Mouse (Mus musculus) stomach, postnatal 0 days (tissue): ENCODE data around the gene Ahrr. TPM values are rescaled to one million over a fixed set of nuclear protein-coding genes. Genes with fewer than 3 reads are reported as not detected.

ENCODE experiments used
- ATAC-seq: fragments of 200-750 bp; cut with Nextera tagmentation; 2 replicates; pipeline ENCODE4 v1.8.0; 2017; ENCODE audit not compliant: low FRiP score, low TSS enrichment
- DNase-seq: peaks from one replicate; pipeline ENCODE4 v3.0.0-alpha.2; 2016; ENCODE audit warnings: low spot score
- H3K27ac ChIP-seq: fragments of 300-500 bp; sonication (generic); replicated peaks from 2 replicates; pipeline ENCODE4 v1.5.1; 2014; ENCODE audit warnings: mild to moderate bottlenecking, control low read depth
- H3K27me3 ChIP-seq: fragments of 300-500 bp; sonication (generic); 2 replicates; pipeline ENCODE4 v1.6.1; 2014; ENCODE audit warnings: low read length; ENCODE audit not compliant: control insufficient read depth, insufficient read depth
- H3K36me3 ChIP-seq: fragments of 300-500 bp; sonication (generic); 2 replicates; pipeline ENCODE4 v1.6.1; 2014; ENCODE audit warnings: low read length, mixed read lengths; ENCODE audit not compliant: control insufficient read depth, insufficient read depth
- H3K4me1 ChIP-seq: fragments of 300-500 bp; sonication (generic); replicated peaks from 2 replicates; pipeline ENCODE4 v1.6.1; 2014; ENCODE audit warnings: antibody characterized with exemption; ENCODE audit not compliant: control insufficient read depth, insufficient read depth
- H3K4me2 ChIP-seq: fragments of 300-500 bp; sonication (generic); replicated peaks from 2 replicates; pipeline ENCODE4 v1.6.1; 2014; ENCODE audit warnings: low read depth, mild to moderate bottlenecking, control low read depth, moderate library complexity
- H3K4me3 ChIP-seq: fragments of 300-500 bp; sonication (generic); 2 replicates; pipeline ENCODE4 v1.5.1; 2014; ENCODE audit warnings: low read depth, low read length, control low read depth
- H3K9ac ChIP-seq: fragments of 300-500 bp; sonication (generic); 2 replicates; pipeline ENCODE4 v1.6.1; 2014; ENCODE audit warnings: mild to moderate bottlenecking, low read length, control low read depth, mixed read lengths
- H3K9me3 ChIP-seq: fragments of 300-500 bp; sonication (generic); 2 replicates; pipeline ENCODE4 v1.6.1; 2016; ENCODE audit warnings: low read length; ENCODE audit not compliant: control insufficient read depth
- CTCF ChIP-seq: IDR thresholded peaks from 2 replicates; pipeline ENCODE4 v1.5.1; 2016; ENCODE audit warnings: antibody characterized with exemption, low read depth, mild to moderate bottlenecking, moderate library complexity
- EP300 ChIP-seq: optimal IDR thresholded peaks from 2 replicates; pipeline ENCODE3; 2016; ENCODE audit warnings: antibody characterized with exemption
- WGBS: fragments of 180-500 bp; shearing (Covaris S2); extraction: QIAGEN DNeasy Blood & Tissue Kit; methylation state at CpG from one replicate; pipeline ENCODE4 v1.1.7; 2014; 5-methylcytosine and 5-hydroxymethylcytosine counted together
- polyA plus RNA-seq: library from polyadenylated mRNA; unstranded; fragments of >200 nt; fragmentation: Nextera tagmentation; extraction: Ambion mirVana; gene quantifications from 2 replicates; pipeline ENCODE4 v1.2.1, GENCODE M21; 2015

Gene Ahrr
- polyA plus RNA-seq, 1 experiment from 2014 or later = 0.47 TPM

DNA sequence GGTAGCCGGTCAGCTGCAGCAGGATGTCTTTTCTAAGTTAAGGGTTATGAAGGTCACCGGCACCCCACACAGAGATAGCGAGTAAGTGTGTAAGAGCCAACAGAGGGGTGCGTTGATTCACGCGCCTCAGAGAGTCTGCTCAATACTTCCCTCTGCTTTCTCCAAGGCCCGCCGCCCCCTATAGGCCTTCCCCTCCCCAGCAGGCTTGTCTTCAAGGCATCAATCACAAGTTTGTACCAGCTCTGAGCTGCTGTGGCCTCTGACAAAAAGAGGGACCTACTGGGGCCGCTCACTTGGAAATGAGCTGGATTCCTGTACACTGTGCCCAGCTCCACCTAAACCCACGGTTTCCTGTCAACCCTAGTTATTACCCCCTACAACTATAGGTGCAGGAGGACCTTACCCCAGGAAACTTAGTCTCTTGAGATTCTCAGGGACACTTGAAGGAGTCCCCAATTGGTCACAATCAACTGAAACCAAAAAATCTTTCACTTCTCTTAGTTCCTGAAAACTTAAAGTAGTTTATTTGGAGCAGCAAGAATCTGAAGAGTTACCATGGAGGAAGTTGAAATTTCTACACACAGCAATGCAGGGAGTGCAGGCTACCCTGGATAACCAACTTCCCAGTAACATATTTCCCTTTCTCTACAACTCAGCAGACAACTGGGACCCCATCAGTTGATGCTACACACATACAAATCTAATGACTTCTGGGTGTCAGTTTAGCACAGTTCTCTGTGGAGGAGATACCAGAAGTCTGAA is 31.7 kb downstream of the Ahrr start:
- peak overlapping the region; percentile 62 for H3K9ac ChIP-seq
- H3K4me2 ChIP-seq = peak overlapping the region; percentile 70
- H3K27me3 ChIP-seq = no peaks in the 10 kb centered on the region
- ATAC-seq (peak; percentile 81), DNase-seq (peak; percentile 55)
- WGBS = 4% methylated on average over 10 of the region's 10 CpGs
- H3K36me3 ChIP-seq = no peaks in the 10 kb centered on the region
- TF ChIP-seq CTCF (peak; percentile 64), EP300 (no peak)
- H3K4me1 ChIP-seq = no peaks in the 10 kb centered on the region; the same call in 1 of the 2 replicates
- H3K27ac ChIP-seq = peak overlapping the region; percentile 40; the same call in 1 of the 2 replicates
- peak overlapping the region; percentile 42 for H3K4me3 ChIP-seq
- H3K9me3 ChIP-seq = no peaks in the 10 kb centered on the region

DNA sequence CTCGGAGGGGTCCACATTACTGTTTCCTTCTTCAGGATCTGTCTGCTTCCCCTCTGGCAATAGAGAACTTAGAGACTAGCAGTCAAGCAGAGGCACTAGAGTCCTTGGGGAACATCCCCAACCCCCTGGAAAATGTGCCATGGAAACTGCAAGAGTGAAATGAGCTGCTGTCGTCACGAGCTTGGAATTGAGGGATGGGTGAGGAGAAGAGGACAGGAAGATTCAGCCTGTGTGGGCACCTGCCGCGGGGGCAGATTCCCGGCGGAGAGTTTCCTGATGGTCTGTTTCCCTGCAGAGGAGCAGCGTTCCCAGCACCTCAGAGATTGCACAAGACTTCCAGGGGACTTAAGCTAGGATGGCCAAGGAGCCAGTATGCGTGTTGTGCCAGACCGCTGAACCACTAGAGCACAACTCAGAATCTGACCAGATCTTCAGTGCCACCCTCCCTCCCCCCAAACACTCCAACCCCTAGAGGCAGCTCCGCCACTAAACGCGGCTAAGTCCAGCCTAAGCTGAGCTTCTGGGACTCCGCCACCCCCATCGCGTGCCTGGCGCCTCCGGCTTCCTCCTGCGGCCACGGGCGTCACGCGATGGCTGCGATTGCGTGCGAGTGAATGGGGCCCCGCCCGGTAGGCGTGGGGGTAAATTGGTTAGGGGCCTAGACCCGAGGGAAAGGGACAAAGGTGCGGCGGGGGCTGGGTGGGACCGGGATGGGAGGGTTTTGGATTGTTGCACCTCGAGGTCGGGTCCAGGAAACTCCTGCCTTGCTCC is 32.5 kb downstream of the Ahrr start:
- TF ChIP-seq CTCF = no peak
- no peak for TF ChIP-seq EP300
- peak; percentile 68 for DNase-seq

DNA sequence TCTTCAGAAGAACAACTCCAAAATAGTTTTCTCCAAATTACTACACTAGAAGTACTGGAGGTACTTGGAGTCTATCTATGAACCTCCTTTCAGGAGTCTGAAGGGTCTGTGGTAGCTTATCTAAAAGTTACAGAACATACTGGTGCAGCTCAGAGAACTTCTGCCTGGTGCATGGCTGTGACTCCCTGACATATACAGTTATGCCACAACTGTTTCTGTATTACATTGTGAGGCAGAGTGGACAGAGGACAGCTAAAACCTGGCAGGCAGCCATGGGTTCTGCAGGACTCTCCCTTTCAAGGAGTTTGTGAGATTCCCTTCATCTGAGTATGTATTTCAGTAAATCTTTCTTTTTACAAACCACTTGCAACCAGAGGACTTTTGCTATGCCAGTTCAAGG is 45.6 kb downstream of the Ahrr start:
- TF ChIP-seq EP300 = no peak
- TF ChIP-seq CTCF = no peak
- DNase-seq = no peak
- no peaks in the 10 kb centered on the region for H3K27me3 ChIP-seq
- H3K36me3 ChIP-seq = no peaks in the 10 kb centered on the region
- no peak for ATAC-seq
- no peak overlapping the region for H3K9ac ChIP-seq
- H3K4me3 ChIP-seq = no peak overlapping the region
- no peaks in the 10 kb centered on the region for H3K9me3 ChIP-seq
- no peak overlapping the region for H3K4me2 ChIP-seq
- no peak overlapping the region for H3K27ac ChIP-seq
- H3K4me1 ChIP-seq = no peaks in the 10 kb centered on the region

More for the DNA sequence above, 32.5 kb downstream of the Ahrr start:
- H3K4me3 ChIP-seq = peak overlapping the region; percentile 42
- 5% methylated on average over 34 of the region's 35 CpGs for WGBS
- H3K27me3 ChIP-seq = no peaks in the 10 kb centered on the region
- peak overlapping the region; percentile 40; the same call in 1 of the 2 replicates for H3K27ac ChIP-seq
- no peaks in the 10 kb centered on the region; the same call in 1 of the 2 replicates for H3K4me1 ChIP-seq
- H3K4me2 ChIP-seq = peak overlapping the region; percentile 70
- no peaks in the 10 kb centered on the region for H3K9me3 ChIP-seq
- H3K36me3 ChIP-seq = no peaks in the 10 kb centered on the region
- H3K9ac ChIP-seq = peak overlapping the region; percentile 62
- ATAC-seq = peak; percentile 89

DNA sequence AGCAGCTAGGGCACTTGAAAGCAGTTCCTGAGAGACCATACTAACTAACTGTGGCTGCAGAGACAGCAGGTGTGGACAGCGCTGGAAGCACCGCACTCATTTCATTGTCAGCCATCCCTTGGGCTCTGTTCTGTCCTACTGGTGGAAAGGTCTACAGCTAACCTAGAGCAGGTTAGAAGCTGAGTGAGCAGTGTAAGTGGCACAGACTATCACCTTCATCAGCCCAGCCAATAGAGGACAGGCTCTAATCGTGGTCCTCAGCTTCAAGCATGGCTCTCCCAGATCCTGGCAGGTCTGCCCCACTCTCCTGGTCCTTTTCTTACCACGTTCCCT is 46.3 kb downstream of the Ahrr start:
- H3K9me3 ChIP-seq = no peaks in the 10 kb centered on the region
- ATAC-seq = peak; percentile 29; the same call in 1 of the 2 replicates

DNA sequence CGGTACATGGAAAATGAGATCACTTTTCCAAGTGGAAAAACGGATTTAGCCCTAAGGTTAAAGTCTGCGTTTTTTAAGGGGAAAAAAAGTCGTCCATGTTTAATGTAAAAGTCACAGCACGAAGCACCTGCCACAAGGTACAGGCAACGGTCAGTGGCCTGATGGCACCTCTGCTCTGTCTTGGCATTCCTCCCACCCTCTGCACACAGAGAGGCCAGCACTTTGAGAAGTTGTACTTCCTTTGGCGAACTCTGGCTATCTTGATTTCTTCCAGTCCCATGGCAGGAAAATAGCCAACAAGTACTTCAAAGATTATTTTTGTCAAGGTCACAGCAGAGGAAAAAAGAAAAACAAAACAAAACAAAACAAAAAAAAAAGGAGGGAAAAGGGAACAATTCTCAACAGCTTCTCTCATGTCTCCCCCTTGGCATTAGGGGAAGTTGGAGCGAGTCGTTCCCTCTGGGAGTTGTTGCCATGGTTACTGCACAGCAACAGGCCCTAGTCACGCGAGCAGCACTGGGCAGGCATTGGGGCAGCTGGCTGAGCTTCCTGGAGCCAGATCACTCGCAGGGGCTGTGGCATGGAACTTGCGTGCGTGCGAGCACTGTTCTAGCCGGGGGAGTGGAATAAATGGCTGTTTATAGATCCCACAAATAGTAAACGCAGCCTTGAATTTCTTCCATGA is 46.8 kb downstream of the Ahrr start:
- no peak overlapping the region for H3K4me3 ChIP-seq
- peak; percentile 38 for DNase-seq

More for the DNA sequence above, 46.3 kb downstream of the Ahrr start:
- Histone ChIP-seq H3K36me3 (no peaks in the 10 kb centered on the region), H3K4me3 (no peak overlapping the region), H3K4me1 (no peaks in the 10 kb centered on the region), H3K4me2 (no peak overlapping the region), H3K27me3 (no peaks in the 10 kb centered on the region), H3K27ac (no peak overlapping the region), H3K9ac (no peak overlapping the region)
- WGBS = 56% methylated on average over 4 of the region's 4 CpGs
- TF ChIP-seq CTCF = no peak
- no peak for TF ChIP-seq EP300
- no peak for DNase-seq

More for the DNA sequence above, 46.8 kb downstream of the Ahrr start:
- Histone ChIP-seq H3K9me3 (no peaks in the 10 kb centered on the region), H3K27me3 (no peaks in the 10 kb centered on the region), H3K27ac (no peak overlapping the region), H3K36me3 (no peaks in the 10 kb centered on the region), H3K4me1 (no peaks in the 10 kb centered on the region), H3K9ac (no peak overlapping the region), H3K4me2 (0 out of 2 replicates have a peak overlapping the region, but pooled peaks have one; percentile 5)
- ATAC-seq = peak; percentile 79; the same call in 1 of the 2 replicates
- no peak for TF ChIP-seq EP300
- WGBS = 29% methylated on average over 17 of the region's 17 CpGs
